Mouse (Mus musculus): ENCODE results near the gene Krt36. TPM values are rescaled to one million over a fixed set of nuclear protein-coding genes. Genes with fewer than 3 reads are reported as not detected.

The Krt36 gene
- polyA plus RNA-seq, 1 experiment from 2014 or later, result not detected

DNA sequence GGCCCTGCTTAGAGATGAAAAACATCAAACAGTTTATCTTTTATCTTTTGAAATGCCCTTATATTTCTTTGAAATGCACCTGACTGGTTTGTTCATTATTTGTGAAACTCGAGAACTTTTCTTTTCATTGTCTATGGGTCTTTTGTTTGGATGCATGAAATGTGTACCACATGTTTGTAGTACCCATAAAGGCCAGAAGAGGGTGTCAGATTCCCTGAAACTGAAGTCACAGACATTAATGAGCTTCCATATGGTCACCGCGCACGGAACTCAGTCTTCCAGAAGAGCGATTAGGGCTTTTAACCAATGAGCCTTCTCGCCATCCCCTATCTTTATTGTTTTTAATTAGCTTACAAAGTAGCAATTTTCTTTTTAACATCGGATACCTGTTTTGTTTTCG, 46.6 kb downstream of the Krt36 start:
- WGBS, result 67% methylated on average over 8 of the region's 8 CpGs
- H3K36me3 ChIP-seq (ENCODE audit: control insufficient read depth, insufficient read depth, low read length), result no peaks in the 10 kb centered on the region
- no peak for ATAC-seq (ENCODE audit: insufficient read depth, low FRiP score, low TSS enrichment)
- H3K4me2 ChIP-seq (ENCODE audit: low read depth), result no peak overlapping the region
- H3K9me3 ChIP-seq (ENCODE audit: control insufficient read depth, low read length), result no peaks in the 10 kb centered on the region
- no peak overlapping the region for H3K4me3 ChIP-seq (ENCODE audit: low read depth, low read length)
- H3K4me1 ChIP-seq (ENCODE audit: control insufficient read depth, insufficient read depth, low read length), result no peaks in the 10 kb centered on the region
- no peak overlapping the region for H3K9ac ChIP-seq (ENCODE audit: low read length)
- no peaks in the 10 kb centered on the region for H3K27me3 ChIP-seq (ENCODE audit: control insufficient read depth, insufficient read depth, low read length)
- DNase-seq (ENCODE audit: low spot score), result no peak
- H3K27ac ChIP-seq (ENCODE audit: low read depth, low read length), result no peak overlapping the region

DNA sequence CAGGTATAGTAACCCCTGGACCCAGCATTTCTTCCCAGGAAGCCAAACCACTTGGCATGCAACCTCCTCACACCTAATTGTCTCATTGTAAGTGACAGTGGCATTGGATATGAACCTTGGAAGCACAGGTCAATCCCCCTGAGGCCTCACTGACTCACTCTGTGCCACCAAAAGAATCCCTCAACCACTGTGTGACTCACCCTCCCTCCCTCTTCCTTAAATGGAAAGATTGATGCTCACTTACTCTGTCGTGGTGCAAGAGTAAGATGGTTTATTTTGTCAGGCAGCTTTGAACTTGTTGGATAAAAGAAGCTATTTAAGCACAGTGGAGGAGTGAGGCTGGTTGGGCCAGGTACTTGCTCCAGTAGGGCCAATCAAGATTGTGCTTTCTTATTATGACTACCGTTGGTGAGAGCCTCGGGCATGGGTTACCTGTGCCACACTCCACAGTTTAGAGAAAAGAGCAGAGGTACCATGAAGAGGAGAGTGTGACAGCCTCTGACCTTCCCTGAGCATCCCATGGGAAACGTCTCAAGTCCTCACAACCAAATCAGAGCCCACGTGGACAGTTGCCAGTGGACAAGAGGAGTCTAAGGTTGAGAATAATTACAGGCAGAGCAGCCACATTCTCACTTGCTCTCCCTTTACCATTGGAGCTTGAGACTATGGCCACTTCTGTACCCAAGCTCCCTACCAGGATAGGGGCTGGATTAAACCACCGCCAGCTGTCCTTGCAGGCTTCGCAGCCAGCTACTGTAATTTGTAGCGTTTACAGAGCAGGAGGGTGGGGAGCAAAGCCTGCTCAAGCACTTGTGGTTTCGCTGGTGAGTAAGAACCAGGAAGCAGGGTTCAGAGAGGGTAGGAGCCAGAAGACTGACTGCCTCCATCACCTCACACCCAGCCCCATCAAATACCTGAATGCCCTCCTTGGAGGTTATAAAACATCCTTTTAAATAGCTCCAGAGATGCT, 49.5 kb downstream of the Krt36 start:
- Histone ChIP-seq H3K4me1 (ENCODE audit: control insufficient read depth, insufficient read depth, low read length) (no peaks in the 10 kb centered on the region), H3K9ac (ENCODE audit: low read length) (no peak overlapping the region), H3K36me3 (ENCODE audit: control insufficient read depth, insufficient read depth, low read length) (no peaks in the 10 kb centered on the region), H3K9me3 (ENCODE audit: control insufficient read depth, low read length) (no peaks in the 10 kb centered on the region), H3K4me2 (ENCODE audit: low read depth) (no peak overlapping the region), H3K27me3 (ENCODE audit: control insufficient read depth, insufficient read depth, low read length) (no peaks in the 10 kb centered on the region), H3K27ac (ENCODE audit: low read depth, low read length) (no peak overlapping the region), H3K4me3 (ENCODE audit: low read depth, low read length) (no peak overlapping the region)
- ATAC-seq (ENCODE audit: insufficient read depth, low FRiP score, low TSS enrichment) (no peak), DNase-seq (ENCODE audit: low spot score) (no peak)
- WGBS, result 80% methylated on average over 9 of the region's 9 CpGs

Other genes starting within 250 kb of the Krt36 start
- not detected in 2 replicates for gene Gm11568, start 247.7 kb downstream of the Krt36 start, polyA plus RNA-seq (2014; fragmentation: Nextera tagmentation; extraction: Ambion mirVana)
- gene Gm11559, start 241.2 kb downstream of the Krt36 start, polyA plus RNA-seq (2014; fragmentation: Nextera tagmentation; extraction: Ambion mirVana), result not detected in 2 replicates
- not detected in 2 replicates for gene Krtap9-1, start 232.2 kb downstream of the Krt36 start, polyA plus RNA-seq (2014; fragmentation: Nextera tagmentation; extraction: Ambion mirVana)
- gene Gm11567, start 226.4 kb downstream of the Krt36 start, polyA plus RNA-seq (2014; fragmentation: Nextera tagmentation; extraction: Ambion mirVana), result 0.23 TPM in 1 of 2 replicates, not detected in the other
- not detected in 2 replicates for gene Krtap31-1, start 197.7 kb downstream of the Krt36 start, polyA plus RNA-seq (2014; fragmentation: Nextera tagmentation; extraction: Ambion mirVana)
- not detected in 2 replicates for gene Gm11565, start 190.9 kb downstream of the Krt36 start, polyA plus RNA-seq (2014; fragmentation: Nextera tagmentation; extraction: Ambion mirVana)
- gene Krtap31-2, start 169.3 kb downstream of the Krt36 start, polyA plus RNA-seq (2014; fragmentation: Nextera tagmentation; extraction: Ambion mirVana), result not detected in 2 replicates
- gene Krtap9-5, start 157.2 kb downstream of the Krt36 start, polyA plus RNA-seq (2014; fragmentation: Nextera tagmentation; extraction: Ambion mirVana), result not detected in 2 replicates
- not detected in 2 replicates for gene Krtap29-1, start 126.6 kb downstream of the Krt36 start, polyA plus RNA-seq (2014; fragmentation: Nextera tagmentation; extraction: Ambion mirVana)
- gene Krtap16-1, start 119.0 kb downstream of the Krt36 start, polyA plus RNA-seq (2014; fragmentation: Nextera tagmentation; extraction: Ambion mirVana), result 0.20 TPM in 1 of 2 replicates, not detected in the other
- gene Krtap17-1, start 111.6 kb downstream of the Krt36 start, polyA plus RNA-seq (2014; fragmentation: Nextera tagmentation; extraction: Ambion mirVana), result not detected in 2 replicates
- not detected in 2 replicates for gene Krt33a, start 89.4 kb downstream of the Krt36 start, polyA plus RNA-seq (2014; fragmentation: Nextera tagmentation; extraction: Ambion mirVana)
- gene Krt33b, start 75.8 kb downstream of the Krt36 start, polyA plus RNA-seq (2014; fragmentation: Nextera tagmentation; extraction: Ambion mirVana), result not detected in 2 replicates
- not detected in 2 replicates for gene Krt34, start 64.1 kb downstream of the Krt36 start, polyA plus RNA-seq (2014; fragmentation: Nextera tagmentation; extraction: Ambion mirVana)
- not detected in 2 replicates for gene Krt31, start 55.1 kb downstream of the Krt36 start, polyA plus RNA-seq (2014; fragmentation: Nextera tagmentation; extraction: Ambion mirVana)
- not detected in 2 replicates for gene Krt32, start 17.4 kb downstream of the Krt36 start, polyA plus RNA-seq (2014; fragmentation: Nextera tagmentation; extraction: Ambion mirVana)
- not detected in 2 replicates for gene Krt35, start 9.4 kb downstream of the Krt36 start, polyA plus RNA-seq (2014; fragmentation: Nextera tagmentation; extraction: Ambion mirVana)
- 0.19 TPM in 1 of 2 replicates, not detected in the other for gene Krt13, start 15.9 kb upstream of the Krt36 start, polyA plus RNA-seq (2014; fragmentation: Nextera tagmentation; extraction: Ambion mirVana)
- gene Krt15, start 30.3 kb upstream of the Krt36 start, polyA plus RNA-seq (2014; fragmentation: Nextera tagmentation; extraction: Ambion mirVana), result 2.7 and 3.3 TPM in 2 replicates
- gene Krt19, start 43.0 kb upstream of the Krt36 start, polyA plus RNA-seq (2014; fragmentation: Nextera tagmentation; extraction: Ambion mirVana), result 6.4 and 6.6 TPM in 2 replicates
- not detected in 2 replicates for gene Krt9, start 87.6 kb upstream of the Krt36 start, polyA plus RNA-seq (2014; fragmentation: Nextera tagmentation; extraction: Ambion mirVana)
- 7.7 and 7.9 TPM in 2 replicates for gene Krt14, start 101.9 kb upstream of the Krt36 start, polyA plus RNA-seq (2014; fragmentation: Nextera tagmentation; extraction: Ambion mirVana)
- gene Krt16, start 143.3 kb upstream of the Krt36 start, polyA plus RNA-seq (2014; fragmentation: Nextera tagmentation; extraction: Ambion mirVana), result not detected in 2 replicates
- gene Krt17, start 155.4 kb upstream of the Krt36 start, polyA plus RNA-seq (2014; fragmentation: Nextera tagmentation; extraction: Ambion mirVana), result 0.88 and 1.1 TPM in 2 replicates
- gene Krt42, start 164.2 kb upstream of the Krt36 start, polyA plus RNA-seq (2014; fragmentation: Nextera tagmentation; extraction: Ambion mirVana), result not detected in 2 replicates
- gene Eif1, start 214.3 kb upstream of the Krt36 start, polyA plus RNA-seq (2014; fragmentation: Nextera tagmentation; extraction: Ambion mirVana), result 1,679 and 1,757 TPM in 2 replicates
- not detected in 2 replicates for gene Gast, start 228.8 kb upstream of the Krt36 start, polyA plus RNA-seq (2014; fragmentation: Nextera tagmentation; extraction: Ambion mirVana)